Mouse (Mus musculus) C2C12 (cell line): ENCODE measurements around the gene Pten.

Experiments used
- CEBPB ChIP-seq: IDR thresholded peaks from one replicate; pipeline ENCODE4 v1.6.1; 2011; ENCODE audit warnings: low read depth, mild to moderate bottlenecking, control low read depth, moderate library complexity
- CTCF ChIP-seq: IDR thresholded peaks from one replicate; pipeline ENCODE4 v1.5.1; 2011; ENCODE audit not compliant: control insufficient read depth, insufficient read depth, insufficient read length
- FOSL1 ChIP-seq: IDR thresholded peaks from one replicate; pipeline ENCODE4 v1.8.0; 2011; ENCODE audit warnings: mild to moderate bottlenecking, low read length; ENCODE audit not compliant: poor library complexity, insufficient read depth, severe bottlenecking
- USF1 ChIP-seq: IDR thresholded peaks from one replicate; pipeline ENCODE4 v1.6.1; 2011; ENCODE audit warnings: low read depth, mild to moderate bottlenecking, control low read depth, moderate library complexity

DNA sequence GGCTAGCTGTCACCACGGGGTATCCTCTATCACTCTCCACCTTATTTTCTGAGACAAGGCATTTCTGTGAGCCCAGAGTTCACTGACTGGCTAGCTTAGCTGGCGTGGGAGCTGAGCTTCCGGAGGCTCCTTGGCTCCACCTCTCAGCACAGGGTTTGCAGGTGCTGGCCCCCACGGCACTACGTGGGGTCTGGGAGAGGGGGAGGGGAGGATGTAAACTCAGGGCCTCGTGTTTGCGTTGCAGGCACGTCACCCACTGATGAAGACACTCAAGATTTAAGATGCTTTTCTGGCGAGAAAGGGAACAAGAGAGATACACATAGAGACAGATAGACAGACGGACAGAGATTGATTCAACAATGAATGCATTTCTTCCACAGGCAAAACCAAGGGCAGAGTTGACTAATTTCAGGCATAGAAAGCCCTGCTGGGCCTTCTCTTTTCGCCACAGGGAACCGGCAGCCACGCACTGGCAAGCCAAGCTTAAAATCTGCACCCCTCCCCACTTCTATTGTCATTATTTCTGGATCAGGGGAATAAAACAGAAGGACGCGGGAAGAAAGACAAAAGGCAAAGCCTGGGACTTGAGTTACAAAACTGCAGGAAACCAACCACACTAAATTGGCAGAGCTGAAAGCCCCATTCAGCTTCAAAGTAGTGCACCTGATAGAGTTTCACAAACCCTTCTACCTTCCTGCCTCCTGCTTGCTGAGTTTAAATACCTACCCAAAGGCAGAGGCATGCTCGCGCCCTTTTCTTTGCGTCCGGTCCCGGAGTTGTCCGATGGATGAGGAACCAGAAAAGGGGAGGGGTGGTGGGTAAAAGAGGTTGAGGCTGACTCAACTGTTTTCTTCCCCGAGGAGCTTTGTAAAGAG lies 30.6 kb upstream of the Pten start:
- TF ChIP-seq CTCF: no peak
- no peak for TF ChIP-seq CEBPB
- no peak for TF ChIP-seq USF1
- no peak for TF ChIP-seq FOSL1
